Mouse (Mus musculus) heart, postnatal 0 days (tissue): ENCODE data around the gene Kctd13.

Experiments used
- CTCF ChIP-seq: IDR thresholded peaks from 2 replicates; pipeline ENCODE4 v1.5.1; 2016; ENCODE audit warnings: antibody characterized with exemption, control low read depth, low read depth
- EP300 ChIP-seq: IDR thresholded peaks from 2 replicates; pipeline ENCODE4 v1.6.1; 2016; ENCODE audit warnings: antibody characterized with exemption, low read depth

DNA sequence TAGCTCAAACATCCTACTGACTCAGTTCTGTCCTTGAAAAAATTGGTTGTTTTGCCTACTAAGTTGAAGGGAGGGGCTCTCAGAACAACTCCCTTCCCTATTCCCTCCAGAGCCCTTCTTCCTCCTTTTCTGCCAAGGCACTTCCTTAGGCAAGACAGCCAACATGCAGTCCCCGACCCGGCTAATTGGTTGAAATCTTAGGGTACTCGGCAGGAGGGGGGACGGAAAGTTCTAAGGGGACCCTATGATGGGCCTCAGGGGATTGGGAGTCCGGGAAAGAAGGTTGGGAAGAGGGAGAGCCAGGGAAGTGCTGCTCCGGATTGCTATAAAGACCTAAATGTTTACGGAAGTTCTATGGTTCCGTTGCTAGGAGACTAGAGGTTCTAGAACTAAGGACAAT, 46.8 kb downstream of the Kctd13 start:
- TF ChIP-seq CTCF (no peak), EP300 (no peak)
